Mouse (Mus musculus): ENCODE measurements around the gene Cmah. TPM values are rescaled to one million over a fixed set of nuclear protein-coding genes. Genes with fewer than 3 reads are reported as not detected.

Cmah gene
- total RNA-seq, 2 experiments from 2014 or later, result 1.5 to 4.6 TPM

DNA sequence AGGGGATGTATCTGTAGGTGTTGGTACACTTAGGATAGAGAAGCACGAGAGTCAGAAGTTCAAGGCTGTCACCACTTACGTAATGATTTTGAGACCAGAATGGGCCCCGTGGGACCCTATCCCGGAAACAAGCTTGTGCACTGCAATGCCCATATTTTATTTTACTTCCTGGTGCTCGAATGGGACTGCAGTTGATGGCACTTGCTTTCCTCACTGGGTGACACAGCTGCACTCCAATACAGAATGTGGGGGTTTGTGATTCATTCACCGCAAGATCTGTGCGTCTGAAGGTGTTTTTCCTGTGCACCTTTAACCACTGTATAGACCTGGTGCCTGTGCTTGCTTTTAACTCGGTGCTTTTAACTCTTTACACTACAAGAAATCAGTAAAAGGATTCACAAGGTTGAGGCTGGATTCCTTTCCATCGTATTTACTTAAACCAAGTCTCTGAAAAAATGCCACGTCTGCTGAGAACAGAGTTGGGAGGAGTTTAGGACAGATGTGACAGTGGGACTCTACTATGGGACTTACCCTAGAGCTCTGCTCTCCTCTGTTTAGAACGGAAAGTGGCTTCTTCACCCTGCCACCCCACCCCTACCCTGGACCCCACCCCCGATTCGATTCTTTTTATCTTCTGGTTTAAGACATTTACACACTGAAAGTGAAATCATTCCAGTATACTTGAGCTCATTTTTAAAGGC, 88.5 kb downstream of the Cmah start:
- no peak for DNase-seq (ENCODE audit: low spot score in 2 of 2)

DNA sequence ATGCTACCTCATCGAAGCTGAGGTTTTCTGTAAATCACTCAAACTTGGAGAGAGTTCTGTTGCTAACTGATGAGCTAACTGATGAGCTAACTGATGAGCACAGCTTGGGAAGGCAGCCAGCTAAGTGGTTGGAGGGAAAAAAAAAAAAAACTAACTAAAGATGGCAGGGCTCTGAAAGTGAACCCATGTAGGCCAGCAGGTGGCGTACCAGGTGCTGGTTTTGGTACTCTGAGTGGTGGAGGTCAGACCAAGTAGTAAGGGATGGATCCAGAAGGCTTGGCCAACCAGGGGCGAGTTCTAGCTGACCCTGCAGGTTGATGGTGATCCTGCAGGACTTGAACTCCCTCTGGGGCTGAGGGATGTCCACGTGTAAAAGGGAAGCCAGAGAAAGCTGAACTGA, 89.2 kb downstream of the Cmah start:
- DNase-seq (ENCODE audit: low spot score in 2 of 2), result peak; percentile 26 to 57

DNA sequence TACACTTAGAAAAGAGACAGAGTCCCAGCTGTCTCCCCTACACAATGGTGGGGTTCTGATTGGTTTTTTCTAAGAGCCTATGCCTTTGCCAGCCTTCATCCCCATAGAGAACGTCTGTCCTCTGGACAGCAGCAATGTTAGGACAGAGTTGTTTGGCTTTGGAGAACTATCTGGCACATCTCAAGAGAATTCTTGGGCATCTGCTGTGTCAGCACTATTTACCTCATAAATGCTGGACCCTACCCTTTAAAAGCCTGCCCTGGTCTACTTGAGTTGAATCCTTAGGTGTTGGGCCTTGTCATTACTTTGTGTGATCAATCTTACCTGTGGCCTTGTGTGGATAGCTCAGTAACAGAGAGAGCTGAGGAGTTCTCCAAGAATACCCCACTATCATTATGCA, 90.8 kb downstream of the Cmah start:
- no peak for DNase-seq (ENCODE audit: low spot score in 2 of 2)

DNA sequence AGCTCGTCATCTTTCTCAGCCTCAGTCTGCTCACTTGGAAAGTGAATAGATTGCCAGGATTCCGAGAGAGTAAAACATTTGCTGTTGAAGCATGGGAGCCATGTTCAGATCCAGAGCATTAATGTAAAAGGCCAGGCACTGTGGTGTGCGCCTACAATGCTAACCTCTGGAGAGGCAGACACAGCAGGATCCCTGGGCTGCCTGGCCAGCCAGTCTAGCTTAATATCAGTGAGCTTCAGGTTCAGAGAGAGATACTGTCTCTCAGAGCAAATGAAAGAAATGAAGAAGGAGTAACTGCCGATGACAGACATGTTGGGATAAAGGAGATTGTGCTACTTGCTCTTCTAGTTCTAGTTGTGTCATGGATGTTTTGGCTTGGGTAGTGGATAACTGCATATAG, 91.6 kb downstream of the Cmah start:
- DNase-seq (ENCODE audit: low spot score in 2 of 2), result no peak

DNA sequence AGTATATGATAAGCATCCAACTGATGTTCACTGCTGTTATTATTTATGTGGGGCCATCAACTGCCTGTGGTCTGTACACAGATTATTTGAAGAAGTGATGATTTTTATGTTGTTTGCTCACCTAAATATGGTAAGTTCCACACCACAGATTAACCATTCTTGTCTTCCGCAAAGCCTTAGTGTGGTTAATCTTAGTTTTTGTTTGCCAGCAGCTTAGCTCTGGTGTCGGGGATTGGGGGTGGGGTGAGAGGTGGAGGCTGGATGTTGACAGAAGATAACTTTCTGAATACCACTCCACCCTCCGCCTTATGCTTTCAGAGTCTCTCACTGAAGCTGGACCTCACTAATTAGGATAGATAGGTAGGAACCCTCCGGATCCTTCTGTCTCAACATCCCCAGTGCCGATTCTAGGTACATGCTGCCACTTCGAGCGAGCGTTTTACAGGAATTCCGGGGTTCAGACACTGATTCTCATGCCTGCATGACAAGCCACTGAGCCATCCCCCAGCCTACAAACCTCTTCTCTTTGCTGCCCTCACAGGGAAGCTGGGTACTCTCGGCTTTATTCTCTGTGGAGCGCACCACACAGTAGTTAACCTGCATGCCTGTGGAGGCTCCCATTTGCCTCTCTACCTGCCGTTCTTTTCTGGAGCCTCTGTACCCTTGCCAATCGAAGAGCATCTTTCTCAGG, 92.5 kb downstream of the Cmah start:
- no peak for DNase-seq (ENCODE audit: low spot score in 2 of 2)

DNA sequence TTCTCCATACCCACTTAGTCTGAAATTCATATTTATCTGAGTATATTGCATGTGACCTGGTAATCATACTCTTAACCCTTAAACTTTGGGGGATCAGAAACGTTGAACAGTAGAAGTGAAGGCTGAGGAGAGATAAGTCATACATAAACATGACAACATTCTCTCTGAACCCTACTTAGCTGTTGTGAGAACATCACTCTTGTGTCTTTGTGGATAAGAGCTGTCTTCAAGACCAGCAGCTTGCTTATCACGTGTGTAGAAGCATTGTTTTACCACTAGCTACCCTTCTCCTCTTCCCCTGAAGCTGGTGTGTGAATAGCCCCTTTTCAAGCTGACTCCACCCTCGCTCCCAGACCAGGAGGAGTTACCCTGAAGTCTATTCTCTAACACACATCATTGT, 94.8 kb downstream of the Cmah start:
- DNase-seq (ENCODE audit: low spot score in 2 of 2), result no peak

DNA sequence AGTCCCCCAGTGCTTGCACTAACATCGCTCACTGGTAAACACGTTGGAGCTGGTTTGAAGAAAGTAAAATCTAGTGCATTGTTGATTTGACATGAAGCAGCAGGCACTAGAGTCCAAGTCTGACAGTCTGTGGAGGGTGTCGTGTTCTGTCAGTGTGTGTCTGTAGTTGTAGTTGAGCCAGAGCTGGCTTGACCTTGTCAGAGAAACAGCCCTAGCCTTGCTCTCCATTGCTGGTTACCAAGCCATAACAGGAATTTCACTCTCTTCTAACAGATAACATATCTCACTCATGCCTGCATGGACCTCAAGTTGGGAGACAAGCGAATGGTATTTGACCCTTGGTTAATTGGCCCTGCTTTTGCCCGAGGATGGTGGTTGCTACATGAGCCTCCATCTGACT, 103.0 kb downstream of the Cmah start:
- no peak for DNase-seq (ENCODE audit: low spot score in 2 of 2)

DNA sequence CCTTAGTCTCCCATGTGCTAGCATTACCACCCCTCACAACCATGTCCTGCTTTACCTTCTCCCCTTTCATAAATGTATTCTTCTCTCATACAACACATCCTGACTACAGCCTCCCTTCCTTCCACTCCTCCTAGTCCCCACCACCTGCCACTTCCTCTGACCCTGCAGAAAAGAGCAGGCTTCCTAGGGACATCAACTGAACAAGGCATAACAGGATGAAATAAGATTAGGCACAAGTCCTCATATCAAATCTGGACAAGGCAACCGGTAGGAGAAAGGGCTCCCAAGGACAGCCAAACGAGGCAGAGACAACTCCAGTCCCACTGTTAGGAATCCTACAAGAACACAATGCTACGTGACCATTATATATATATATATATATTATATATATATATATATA, 104.4 kb downstream of the Cmah start:
- DNase-seq (ENCODE audit: low spot score in 2 of 2), result no peak

DNA sequence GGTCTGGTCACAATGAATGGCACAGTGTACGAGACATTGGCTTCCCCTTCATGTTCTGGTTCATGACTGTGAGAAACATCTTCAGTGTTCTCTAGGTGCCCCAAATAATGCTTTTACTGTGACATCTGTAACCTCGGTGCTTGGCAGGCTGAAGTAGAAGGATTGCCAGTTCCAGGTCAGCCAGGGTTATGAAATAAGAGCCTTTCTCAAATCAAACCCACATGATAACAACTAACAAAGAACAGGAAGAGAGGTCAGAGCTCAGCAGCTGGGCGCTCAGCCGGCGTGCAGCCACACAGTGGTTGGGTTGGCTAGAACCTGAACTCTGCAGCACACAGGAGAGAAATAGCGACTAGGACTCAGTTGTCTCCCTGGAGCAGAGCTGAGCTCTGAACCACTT, 115.1 kb downstream of the Cmah start:
- no peak for DNase-seq (ENCODE audit: low spot score in 2 of 2)

DNA sequence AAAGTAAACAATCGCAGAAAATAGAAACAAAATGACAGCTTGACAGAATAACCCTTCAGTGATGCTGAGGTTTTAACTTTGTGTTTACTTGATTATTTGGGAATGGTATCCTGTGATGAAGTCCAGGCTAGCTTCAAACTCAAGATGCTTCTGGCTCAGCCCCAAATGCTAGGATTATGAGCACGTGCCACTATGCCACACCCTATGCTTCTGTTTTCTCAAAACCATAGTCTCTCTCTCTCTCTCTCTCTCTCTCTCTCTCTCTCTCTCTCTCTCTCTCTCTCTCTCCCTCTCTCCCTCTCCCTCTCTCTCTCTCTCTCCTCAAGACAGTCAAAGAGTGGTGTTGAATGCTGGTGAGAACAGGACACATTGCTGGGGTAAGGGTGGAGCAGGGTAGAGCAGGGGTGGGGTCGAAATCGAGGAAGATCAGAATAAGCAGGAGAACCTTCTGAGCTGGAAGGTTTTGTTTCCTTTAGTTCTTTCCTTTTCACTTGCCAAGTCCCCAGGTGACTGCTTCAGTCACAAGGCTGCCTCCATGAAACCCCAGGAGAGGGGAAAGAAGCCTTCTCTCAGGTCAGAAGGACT, 116.7 kb downstream of the Cmah start:
- no peak for DNase-seq (ENCODE audit: low spot score in 2 of 2)

DNA sequence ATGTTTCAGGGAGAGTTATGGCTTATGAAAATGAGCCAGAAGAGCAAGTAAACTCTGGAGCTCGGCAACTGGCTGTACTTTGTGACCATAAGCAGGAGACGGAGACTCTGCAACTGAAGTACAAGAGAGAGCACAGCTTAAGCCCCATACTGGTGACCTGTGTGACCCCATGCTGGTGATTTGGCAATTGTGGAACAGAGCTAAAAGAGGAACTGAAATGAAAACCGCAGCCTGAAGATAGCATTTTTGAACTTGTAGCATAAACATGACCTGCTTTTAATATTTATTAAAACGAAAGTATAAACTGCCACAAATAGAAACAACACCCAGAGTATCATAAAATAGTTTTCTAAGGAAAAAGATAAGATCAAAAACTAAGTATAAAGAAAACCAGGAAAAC, 117.5 kb downstream of the Cmah start:
- DNase-seq (ENCODE audit: low spot score in 2 of 2), result no peak

DNA sequence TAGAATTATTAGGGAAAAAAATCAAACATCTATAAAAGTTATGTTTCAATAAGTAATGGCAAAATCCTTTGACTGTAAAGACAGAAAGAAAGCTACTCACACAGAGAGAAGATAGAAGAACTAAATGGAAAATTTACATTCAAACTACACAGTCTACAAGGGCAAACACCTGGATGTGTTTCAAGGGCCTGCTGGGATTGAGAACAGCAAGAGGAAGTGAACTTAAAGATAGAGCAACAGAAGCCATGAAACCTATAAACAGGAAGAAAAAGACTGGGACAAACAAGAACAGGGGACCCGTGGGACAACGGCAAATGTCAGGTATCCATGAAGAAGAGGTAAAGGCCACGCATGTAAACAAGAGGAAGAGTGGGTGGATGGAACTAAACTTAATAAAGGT, 118.0 kb downstream of the Cmah start:
- no peak for DNase-seq (ENCODE audit: low spot score in 2 of 2)

DNA sequence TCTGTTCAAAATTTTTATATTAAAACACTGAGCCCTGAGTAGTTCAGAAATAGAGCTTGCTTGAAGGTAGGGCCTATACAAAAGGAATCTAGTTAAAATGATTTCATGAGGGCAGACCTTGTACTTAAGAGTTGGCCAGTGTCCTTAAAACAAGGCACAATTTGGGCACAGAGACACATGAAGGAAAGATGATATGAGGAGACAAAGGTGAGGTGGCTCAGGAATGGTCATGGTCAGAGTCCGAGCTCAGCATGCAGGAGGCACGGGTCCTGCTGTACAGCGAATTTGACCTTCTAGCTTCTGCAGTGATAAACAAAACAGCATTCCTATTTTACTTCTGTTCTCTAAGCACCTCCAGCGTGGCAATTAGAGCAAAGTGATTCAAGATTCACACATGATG, 118.9 kb downstream of the Cmah start:
- DNase-seq (ENCODE audit: low spot score in 2 of 2), result no peak

DNA sequence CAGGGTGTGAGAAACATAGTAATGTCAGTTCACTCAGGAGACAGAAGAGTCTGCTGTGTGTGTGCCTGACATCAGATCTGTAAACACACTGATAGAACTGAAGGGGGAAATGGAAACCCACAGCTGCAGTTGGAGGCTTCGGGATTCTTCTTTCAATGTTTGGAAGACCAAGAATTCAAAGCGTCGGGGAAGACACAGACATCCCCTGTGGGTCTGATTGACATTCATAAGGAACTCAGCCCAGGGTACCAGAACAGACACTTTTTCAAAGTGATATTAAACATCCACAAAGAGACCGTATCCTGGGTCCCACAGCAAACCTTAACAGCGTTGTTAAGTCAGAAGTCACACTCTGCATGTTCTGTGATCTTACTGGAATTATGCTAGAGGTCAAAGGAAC, 119.8 kb downstream of the Cmah start:
- DNase-seq (ENCODE audit: low spot score in 2 of 2), result no peak

DNA sequence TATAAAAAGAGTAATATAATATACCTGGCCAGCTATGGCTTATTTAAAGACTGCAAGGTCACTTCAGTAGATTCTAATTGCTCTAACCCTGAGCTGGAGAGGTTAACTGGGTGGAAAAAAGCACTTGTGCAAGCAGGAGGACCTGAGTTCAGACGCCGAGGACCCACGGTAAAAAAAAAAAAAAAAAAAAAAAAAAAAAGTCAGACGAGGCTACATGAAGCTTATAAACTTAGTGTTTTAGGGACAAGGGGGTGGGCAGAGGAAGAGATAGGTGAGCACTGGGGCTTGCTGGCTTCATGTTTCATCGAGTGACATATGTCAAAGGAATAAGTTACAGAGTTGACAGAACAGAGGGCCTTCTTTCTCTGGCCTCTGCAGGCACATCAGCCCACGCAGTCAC, 121.4 kb downstream of the Cmah start:
- no peak for DNase-seq (ENCODE audit: low spot score in 2 of 2)

DNA sequence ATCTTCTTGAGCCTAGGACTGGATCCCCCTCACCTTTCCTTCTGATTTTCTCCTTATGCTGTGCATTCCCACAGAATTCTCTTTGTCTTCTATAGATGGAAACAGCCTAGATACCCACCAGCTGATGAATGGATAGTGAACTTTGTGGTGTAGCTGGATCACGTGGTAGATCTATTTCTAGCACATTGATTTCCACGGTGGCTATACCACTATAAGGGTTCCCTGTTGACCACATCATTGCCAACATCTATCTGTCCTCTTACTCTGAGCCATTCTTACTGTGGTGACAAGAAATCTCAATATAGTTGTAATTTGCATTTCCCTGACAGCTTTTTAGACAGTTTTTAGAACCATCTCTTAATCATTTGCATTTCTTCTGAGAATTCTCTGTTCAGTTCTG, 124.3 kb downstream of the Cmah start:
- DNase-seq (ENCODE audit: low spot score in 2 of 2), result no peak

DNA sequence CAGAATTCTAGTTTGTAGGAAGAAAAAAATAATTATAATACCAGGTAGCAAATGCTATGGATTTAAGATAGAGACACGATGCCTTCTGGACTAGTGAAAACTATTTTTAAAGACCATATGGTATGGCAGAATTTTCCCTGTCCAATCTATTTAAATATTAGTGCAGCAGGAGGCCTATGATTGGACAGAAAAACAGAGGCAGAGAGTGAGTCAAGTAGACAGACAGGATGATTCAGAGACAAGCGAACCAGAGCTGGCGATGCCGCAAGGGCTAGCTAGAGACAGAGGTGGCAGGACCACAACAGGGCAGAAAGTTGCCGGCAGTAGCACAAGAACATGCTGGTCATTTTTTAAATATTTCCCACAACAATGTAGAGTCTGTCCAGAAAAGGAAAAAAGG, 126.5 kb downstream of the Cmah start:
- DNase-seq (ENCODE audit: low spot score in 2 of 2), result no peak

DNA sequence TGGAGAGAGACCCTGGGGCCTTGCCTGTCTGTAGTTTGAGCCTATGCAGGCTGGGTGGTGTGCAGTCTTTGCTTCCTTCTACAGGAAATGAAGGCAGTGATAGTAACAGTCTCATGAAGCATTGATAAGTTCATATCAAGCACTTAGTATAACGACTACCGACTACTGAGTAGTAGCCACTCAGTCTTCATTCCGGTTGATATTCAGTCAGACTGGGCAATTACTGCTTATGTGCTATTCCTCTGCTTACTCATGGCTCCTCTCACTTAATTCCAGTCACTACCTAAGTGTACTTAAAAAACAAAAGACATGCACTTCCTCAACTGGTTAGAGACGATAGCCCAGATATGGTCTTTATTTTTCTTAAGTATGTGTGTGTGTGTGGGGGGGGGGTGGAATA, 129.2 kb downstream of the Cmah start:
- DNase-seq (ENCODE audit: low spot score in 2 of 2), result no peak

DNA sequence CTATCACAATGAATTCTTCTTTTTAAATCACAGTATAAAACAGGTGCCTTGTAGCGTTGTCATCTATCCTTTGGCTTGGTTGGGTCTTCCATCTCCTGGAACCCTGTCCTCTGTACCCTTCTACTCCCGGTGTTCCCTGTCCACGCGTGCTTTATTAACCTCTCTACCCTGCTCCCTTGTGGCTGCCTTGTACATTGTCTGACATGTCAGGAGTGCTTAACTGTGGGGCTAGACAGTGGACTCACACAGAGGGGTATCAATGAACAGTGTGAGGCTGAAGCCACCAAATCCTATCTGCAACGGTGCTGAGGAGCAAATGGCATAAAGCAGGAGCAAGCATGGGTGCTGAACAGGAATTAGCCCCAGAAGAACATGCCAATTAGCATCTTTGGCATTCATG, 133.3 kb downstream of the Cmah start:
- DNase-seq (ENCODE audit: low spot score in 2 of 2), result no peak

DNA sequence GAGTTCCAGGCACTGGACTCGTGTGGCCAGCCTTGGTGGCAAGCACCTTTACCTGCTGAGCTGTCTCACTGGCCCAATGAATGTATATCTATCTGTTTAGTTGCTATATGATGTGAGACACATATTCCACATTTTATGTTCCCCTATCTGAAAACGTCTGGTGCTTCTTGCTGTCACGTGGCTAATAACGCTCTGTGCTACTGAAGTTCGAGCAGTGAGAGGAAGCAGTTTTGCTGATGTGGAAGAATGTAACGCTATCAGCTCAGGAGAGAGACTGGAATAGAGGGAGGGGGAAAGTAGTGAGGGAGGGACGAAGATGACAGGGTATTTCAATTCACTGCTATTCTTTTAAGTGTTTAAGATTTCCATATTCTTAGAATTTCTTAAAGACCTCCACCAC, 136.6 kb downstream of the Cmah start:
- DNase-seq (ENCODE audit: low spot score in 2 of 2), result no peak

DNA sequence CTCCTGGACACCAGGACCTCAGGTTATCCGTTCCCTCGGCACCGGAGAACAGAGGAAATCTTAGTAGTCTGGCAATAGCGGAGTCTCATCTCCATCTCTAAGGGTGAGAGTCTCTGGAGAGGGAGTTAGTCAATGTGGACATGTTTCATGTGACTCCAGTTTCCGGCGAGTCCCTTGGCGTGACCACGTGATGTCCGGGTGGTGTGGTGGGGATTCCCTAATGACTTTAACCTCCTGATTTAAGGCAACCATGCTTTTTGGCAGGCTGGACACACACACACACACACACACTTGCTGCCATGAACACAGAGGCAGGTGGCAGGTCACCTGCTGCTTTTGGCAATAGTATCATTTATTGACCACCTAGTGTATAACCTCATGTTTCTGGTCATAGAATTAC, 138.8 kb downstream of the Cmah start:
- DNase-seq (ENCODE audit: low spot score in 2 of 2), result no peak

DNA sequence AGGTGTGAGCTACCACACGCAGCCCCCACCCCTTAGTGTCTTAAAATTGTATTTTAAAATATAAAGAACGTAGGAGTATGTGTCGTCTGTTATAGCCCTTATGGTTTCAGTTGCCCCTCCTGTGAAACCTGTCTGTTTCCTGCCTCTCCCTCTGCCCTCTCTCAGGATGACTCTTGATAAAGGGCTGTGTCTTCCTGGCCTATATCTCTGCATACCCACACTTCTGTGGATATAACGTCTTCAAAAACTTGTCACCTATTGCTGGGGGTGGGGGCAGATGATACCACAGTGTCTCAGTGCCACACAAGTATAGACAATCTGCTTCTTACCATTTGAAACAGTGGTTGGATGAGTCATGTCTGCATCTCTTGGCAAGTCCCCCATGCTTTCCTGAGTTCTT, 140.6 kb downstream of the Cmah start:
- no peak for DNase-seq (ENCODE audit: low spot score in 2 of 2)

DNA sequence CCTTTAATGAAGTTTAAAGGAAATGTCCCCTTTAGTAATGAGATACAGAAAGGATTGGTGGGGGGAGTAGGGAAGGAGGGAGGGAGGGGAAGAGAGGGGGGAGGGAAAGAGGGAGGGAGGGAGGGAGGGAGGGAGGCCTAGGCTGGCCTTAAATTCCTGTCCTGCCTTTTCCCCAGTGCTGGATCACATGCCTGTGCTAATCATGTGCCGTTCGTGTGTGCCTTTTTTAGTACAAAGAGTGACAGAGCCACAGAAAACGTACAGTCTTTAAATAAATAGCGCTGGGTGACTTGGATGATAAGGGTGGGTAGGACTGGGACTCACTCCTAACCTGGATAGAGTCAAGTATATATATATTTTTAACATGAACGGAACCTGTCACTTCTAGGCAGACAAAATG, 150.4 kb downstream of the Cmah start:
- DNase-seq (ENCODE audit: low spot score in 2 of 2), result no peak
